Mouse (Mus musculus): ENCODE measurements around the gene Comt. TPM values are rescaled to one million over a fixed set of nuclear protein-coding genes. Genes with fewer than 3 reads are reported as not detected.

Comt gene
- polyA plus RNA-seq, 1 experiment from 2014 or later: 90.1 TPM

DNA sequence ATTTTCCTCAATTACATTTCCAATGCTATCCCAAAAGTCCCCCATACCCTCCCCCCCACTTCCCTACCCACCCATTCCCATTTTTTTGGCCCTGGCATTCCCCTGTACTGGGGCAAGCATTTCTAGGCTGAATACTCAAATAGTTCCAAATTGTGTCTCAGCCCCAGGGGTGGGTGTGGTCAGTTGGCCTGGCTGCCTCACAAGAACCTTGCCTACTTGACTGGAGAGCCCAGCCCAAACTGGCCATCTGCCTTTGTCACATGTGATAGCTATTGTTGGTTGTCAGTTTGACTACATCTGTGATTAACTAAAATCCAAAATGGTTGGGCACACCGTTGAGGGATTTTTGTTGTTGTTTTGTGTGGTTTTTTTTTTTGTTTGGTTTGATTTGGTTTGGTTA, 69.7 kb downstream of the Comt start:
- ATAC-seq (replicated peaks; ENCODE audit: insufficient number of reproducible peaks, low FRiP score, low TSS enrichment): no peak
- 78% methylated on average over 1 of the region's 1 CpGs for WGBS (ENCODE audit: insufficient replicate concordance)

More for the DNA sequence above, 69.7 kb downstream of the Comt start:
- Histone ChIP-seq H3K36me3 (ENCODE audit: control insufficient read depth, insufficient read depth, low read length) (no peaks in the 10 kb centered on the region), H3K4me2 (no peak overlapping the region), H3K9ac (ENCODE audit: low read depth, low read length) (no peak overlapping the region), H3K27ac (ENCODE audit: low read depth, low read length) (no peak overlapping the region), H3K27me3 (ENCODE audit: control insufficient read depth, insufficient read depth, low read length) (no peaks in the 10 kb centered on the region), H3K4me1 (ENCODE audit: control insufficient read depth, insufficient read depth, low read length) (no peaks in the 10 kb centered on the region), H3K9me3 (replicated peaks; ENCODE audit: control insufficient read depth, low read length) (no peaks in the 10 kb centered on the region), H3K4me3 (ENCODE audit: low read depth, low read length) (no peak overlapping the region)

Small RNAs within 50 kb of the gene (microRNA-seq; reads per million reads assigned to microRNA genes)
- gene Gm26219 (ENCODE audit: borderline number of aligned reads): not detected

Other genes with a start within 250 kb of the Comt start
- not detected in 2 replicates for gene Ccdc188, start 209.0 kb downstream of the Comt start, polyA plus RNA-seq (2014; fragmentation: Nextera tagmentation; extraction: Ambion mirVana)
- gene Zdhhc8, start 191.7 kb downstream of the Comt start, polyA plus RNA-seq (2014; fragmentation: Nextera tagmentation; extraction: Ambion mirVana): 16.3 and 17.3 TPM in 2 replicates
- gene Trmt2a, start 178.2 kb downstream of the Comt start, polyA plus RNA-seq (2014; fragmentation: Nextera tagmentation; extraction: Ambion mirVana): 56.0 and 58.2 TPM in 2 replicates
- gene Ranbp1, start 178.1 kb downstream of the Comt start, polyA plus RNA-seq (2014; fragmentation: Nextera tagmentation; extraction: Ambion mirVana): 585 and 656 TPM in 2 replicates
- 3.7 TPM in 1 of 2 replicates, not detected in the other for gene Gm49776, start 168.5 kb downstream of the Comt start, polyA plus RNA-seq (2014; fragmentation: Nextera tagmentation; extraction: Ambion mirVana)
- 23.6 and 26.4 TPM in 2 replicates for gene Dgcr8, start 137.6 kb downstream of the Comt start, polyA plus RNA-seq (2014; fragmentation: Nextera tagmentation; extraction: Ambion mirVana)
- 56.3 and 62.1 TPM in 2 replicates for gene Tango2, start 78.7 kb downstream of the Comt start, polyA plus RNA-seq (2014; fragmentation: Nextera tagmentation; extraction: Ambion mirVana)
- gene Arvcf, start 78.7 kb downstream of the Comt start, polyA plus RNA-seq (2014; fragmentation: Nextera tagmentation; extraction: Ambion mirVana): 19.5 and 23.4 TPM in 2 replicates
- 32.6 and 32.8 TPM in 2 replicates for gene Txnrd2, start 468 bp downstream of the Comt start, polyA plus RNA-seq (2014; fragmentation: Nextera tagmentation; extraction: Ambion mirVana)
- 6.5 and 6.9 TPM in 2 replicates for gene Gnb1l, start 71.9 kb upstream of the Comt start, polyA plus RNA-seq (2014; fragmentation: Nextera tagmentation; extraction: Ambion mirVana)
- gene Rtl10, start 72.0 kb upstream of the Comt start, polyA plus RNA-seq (2014; fragmentation: Nextera tagmentation; extraction: Ambion mirVana): 0.87 and 1.6 TPM in 2 replicates
- gene Tbx1, start 163.8 kb upstream of the Comt start, polyA plus RNA-seq (2014; fragmentation: Nextera tagmentation; extraction: Ambion mirVana): 1.2 and 1.4 TPM in 2 replicates
- 8.3 and 8.6 TPM in 2 replicates for gene Gp1bb, start 195.6 kb upstream of the Comt start, polyA plus RNA-seq (2014; fragmentation: Nextera tagmentation; extraction: Ambion mirVana)
- gene Gm49601, start 199.6 kb upstream of the Comt start, polyA plus RNA-seq (2014; fragmentation: Nextera tagmentation; extraction: Ambion mirVana): 0.73 and 1.0 TPM in 2 replicates
- gene Sept5, start 203.1 kb upstream of the Comt start, polyA plus RNA-seq (2014; fragmentation: Nextera tagmentation; extraction: Ambion mirVana): 6.2 and 8.3 TPM in 2 replicates

Data from heart, embryonic 11.5 days (tissue).